Mouse (Mus musculus) right cerebral cortex, postnatal 10 days (tissue): ENCODE results near the gene Glp2r.

ENCODE experiments used
- DNase-seq, 2 experiments: peaks; one replicate each; pipeline ENCODE4 v3.0.0; 2021; ENCODE audit warnings: low spot score in 2 of 2

The Glp2r gene

DNA sequence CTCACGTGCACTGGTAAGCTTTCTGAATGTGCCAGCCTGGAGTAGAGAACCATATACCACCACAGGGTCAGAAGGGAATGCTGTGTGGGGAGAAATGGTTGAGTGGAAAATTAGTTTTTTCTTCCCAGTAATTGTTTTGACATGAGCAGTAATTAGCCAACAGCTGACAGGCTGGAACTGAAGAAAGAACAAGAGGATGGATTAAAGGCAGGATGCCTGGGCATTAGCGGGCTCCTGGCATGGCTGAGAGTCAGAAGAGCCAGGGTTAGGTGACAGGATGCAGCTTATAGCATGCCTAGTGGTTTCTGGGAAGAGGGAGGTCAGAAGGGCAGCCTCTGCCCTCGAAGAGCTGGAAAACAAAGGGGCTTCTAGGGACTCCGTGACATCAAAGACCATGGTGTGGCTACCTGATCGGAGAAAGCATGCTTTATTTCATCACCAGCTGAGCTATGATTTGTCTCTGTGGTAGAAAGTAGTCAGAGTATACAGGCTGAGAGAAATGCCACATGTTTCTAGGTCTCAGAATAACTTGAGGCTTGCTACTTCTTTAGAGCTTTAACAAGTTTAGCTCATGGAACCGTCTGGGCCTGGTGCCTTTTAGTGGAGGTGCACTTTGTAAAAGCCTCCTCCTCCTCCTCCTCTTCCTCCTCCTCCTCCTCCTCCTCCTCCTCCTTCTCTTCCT, 133.9 kb downstream of the Glp2r start:
- DNase-seq = no peak

GRCm38 (mm10) chr11:67636201-67636600, 134.8 kb downstream of the Glp2r start:
- no peak for DNase-seq

DNA sequence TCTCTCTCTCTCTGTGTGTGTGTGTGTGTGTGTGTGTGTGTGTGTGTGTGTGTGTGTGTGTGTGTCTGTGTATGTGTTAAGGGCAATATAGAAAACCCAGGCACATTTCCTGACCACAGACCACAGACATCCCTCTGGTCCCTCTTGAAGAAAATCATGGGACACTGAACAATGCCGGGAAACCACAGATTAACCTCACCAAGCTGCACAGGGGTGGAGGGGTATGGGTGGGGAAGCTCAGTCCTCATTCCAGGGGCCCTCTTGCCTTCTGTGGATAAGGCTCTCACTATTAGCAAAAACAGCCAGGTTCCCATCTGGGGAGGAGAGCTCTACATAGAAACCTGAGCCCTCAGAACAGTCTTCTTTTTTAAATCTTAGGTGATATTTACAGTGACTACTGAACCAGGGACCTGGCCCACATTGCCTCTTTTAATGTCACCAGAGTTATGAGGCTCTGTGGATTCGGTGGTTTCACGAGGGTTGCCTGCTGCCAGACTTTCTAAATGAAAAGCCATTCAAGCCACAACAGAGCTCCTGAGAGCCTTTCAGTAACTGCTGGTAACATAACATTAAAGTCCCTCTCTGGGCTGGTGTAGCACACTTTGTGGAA, 137.2 kb downstream of the Glp2r start:
- DNase-seq = no peak

GRCm38 (mm10) chr11:67632906-67633305, 138.0 kb downstream of the Glp2r start:
- no peak for DNase-seq

GRCm38 (mm10) chr11:67628522-67628921, 142.4 kb downstream of the Glp2r start:
- no peak for DNase-seq

DNA sequence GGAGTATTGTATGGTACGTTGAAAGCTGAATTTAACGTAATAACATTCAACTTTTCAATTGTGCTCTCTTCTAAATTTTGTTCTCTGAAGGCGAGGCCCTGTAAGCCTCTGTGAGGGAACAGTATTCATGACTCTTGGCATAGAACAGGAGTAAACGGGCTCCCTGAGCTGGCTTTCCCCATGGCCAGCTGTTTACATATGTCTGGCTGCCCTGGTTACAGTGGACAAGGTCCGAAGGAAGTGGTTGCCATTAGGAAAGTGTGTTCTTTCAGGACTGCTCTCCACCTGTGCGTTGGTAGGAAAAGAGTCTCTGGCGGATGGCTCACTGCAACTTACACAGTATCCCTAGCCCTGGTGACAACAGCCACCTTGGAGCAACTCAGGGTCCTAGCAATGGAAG, 143.8 kb downstream of the Glp2r start:
- DNase-seq = no peak

GRCm38 (mm10) chr11:67622340-67622739, 148.6 kb downstream of the Glp2r start:
- no peak for DNase-seq

DNA sequence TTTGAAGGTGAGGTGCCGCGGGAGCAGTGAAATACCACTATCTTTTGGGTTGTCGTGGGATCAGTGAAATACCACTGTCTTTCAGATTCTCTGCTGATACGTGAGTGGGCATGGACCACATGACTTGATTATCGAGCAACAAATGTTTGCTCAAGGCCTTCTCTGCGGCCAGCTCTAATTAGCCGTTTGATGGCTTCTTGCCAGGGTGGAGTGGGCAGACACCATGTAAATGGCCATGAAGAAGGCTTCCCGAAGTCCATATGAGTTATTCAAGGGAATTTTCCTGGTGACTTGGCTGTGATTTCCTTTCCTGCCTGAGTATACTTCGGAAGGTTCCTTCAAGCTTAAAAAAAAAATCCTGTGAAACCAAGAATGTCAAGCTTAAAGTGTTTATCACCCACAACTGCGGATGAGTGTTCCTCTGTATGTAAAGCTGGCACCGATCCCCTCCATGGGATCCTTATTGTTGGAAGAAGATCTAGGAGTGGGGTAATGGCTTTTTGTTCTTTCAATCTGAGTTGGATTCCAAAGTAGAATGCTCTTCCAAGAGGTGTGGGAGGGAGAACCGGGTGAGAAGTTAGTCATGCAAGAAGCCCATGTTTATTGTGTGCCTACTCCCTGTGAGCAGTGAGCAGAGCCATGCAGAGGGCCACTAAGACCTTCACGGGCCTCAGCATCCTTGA, 154.3 kb downstream of the Glp2r start:
- DNase-seq = no peak

DNA sequence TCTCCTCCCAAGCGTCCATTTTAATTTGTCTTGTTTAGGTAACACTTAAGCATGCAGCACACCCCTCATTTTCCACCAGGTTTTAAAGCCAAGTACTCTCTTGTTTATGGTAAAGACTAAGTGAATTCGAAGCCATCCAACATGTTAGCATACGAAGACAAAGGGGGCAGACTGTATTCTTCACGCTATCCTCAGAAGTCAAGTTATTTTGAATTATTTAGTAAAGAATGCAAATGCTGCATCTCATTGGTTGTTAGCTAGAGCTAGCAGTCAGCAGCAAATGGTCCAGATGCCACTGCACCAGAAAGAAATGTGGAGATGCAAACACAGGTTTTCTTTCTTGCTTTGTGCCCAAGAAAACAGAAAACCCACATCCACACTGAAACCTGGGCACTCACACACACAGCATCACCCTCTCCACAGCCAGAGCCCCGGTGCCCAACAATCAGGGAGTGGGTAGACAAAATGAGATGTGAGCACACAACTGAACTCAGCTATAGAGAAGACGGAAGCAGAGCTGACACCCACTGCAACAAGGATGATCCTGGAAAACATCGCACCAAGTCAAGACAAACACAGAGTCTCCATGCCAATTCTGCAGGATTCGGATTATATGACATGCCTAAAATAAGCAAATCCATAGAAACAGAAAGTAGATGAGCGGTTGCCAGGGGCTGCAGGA, 158.7 kb downstream of the Glp2r start:
- no peak for DNase-seq
